Mouse (Mus musculus) thymus, adult 2 months (tissue): ENCODE measurements around the gene Ecel1.

Experiments
- CTCF ChIP-seq: fragments of 200-500 bp; IDR thresholded peaks from 2 replicates; pipeline ENCODE4 v1.5.1; 2012; ENCODE audit warnings: mild to moderate bottlenecking, control low read depth, low read length, moderate library complexity, borderline replicate concordance; ENCODE audit not compliant: control insufficient read depth, poor library complexity, insufficient read depth; ENCODE audit errors: extremely low read depth
- POLR2A ChIP-seq: fragments of 200-500 bp; IDR thresholded peaks from 2 replicates; pipeline ENCODE4 v1.6.1; 2012; ENCODE audit warnings: mild to moderate bottlenecking, low read length, control low read depth, moderate library complexity; ENCODE audit not compliant: control insufficient read depth, poor library complexity, insufficient read depth; ENCODE audit errors: extremely low read depth

DNA sequence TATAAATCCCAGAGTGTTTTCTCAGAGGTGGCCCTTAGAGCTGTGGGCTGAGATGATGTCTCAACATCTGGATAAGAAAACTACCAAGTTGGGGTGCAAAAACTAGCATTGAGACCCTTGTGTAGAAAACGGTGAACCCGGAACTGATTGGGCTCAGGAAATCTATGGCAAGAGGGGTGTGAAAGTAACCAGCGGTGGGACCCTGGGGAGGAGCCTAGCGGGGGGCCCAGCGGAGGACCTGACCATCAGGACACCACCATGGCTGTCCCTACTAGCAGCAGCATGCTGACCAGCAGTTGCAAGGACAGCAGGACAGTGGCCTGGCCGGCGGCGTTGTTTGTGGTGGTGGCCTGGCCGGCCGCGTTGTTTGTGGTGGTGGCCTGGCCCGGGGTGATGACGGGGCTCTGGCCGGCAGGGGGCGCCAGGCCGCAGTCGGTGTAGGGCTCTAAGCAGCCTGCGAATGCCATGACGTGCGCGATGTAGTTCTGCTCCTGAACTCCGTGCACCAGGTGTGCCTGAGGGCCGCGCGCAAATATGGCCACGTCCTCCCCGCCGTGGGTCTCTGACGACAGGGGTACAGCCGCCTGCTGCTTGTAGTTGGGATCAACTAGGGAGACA, 57.9 kb downstream of the Ecel1 start:
- TF ChIP-seq POLR2A (no peak), CTCF (peak; percentile 87)
